Mouse (Mus musculus) megakaryocyte progenitor cell, adult 5-6 weeks (primary cell): ENCODE results near the gene Btg4. TPM values are rescaled to one million over a fixed set of nuclear protein-coding genes. Genes with fewer than 3 reads are reported as not detected.

Experiments
- ATAC-seq: replicated peaks from 2 replicates; pipeline ENCODE4 v1.8.0; 2016; ENCODE audit warnings: mild to moderate bottlenecking, moderate TSS enrichment, inconsistent platforms; ENCODE audit not compliant: poor library complexity
- total RNA-seq, 2 experiments: library from RNA; stranded (forward) in 1 of 2; stranded (reverse) in 1 of 2; fragments of 157-497, 149-512 nt in 1 of 2; fragments of 200-1000 nt in 1 of 2; gene quantifications; 2 replicates each; pipeline versions ENCODE4 v1.2.3 to v1.2.4; 2015 to 2017

Gene Btg4
- total RNA-seq (2015) (0.10 TPM in 1 of 2 replicates, not detected in the other), total RNA-seq (2017) (not detected in 2 replicates)

- ATAC-seq = no peak
These were observed at the start of gene Btg4 for GRCm38 (mm10) chr9:51060601-51061000. Gene Btg4, plus strand, starts transcription at chr9:51060901.

GRCm38 (mm10) chr9:51013644-51014043, 47.1 kb upstream of the Btg4 start:
- ATAC-seq = no peak

- ATAC-seq = 0 out of 2 replicates have a peak, but pooled peaks have one; percentile 42
These were observed 45.0 kb upstream of the Btg4 start for GRCm38 (mm10) chr9:51015732-51016131.

- 0 out of 2 replicates have a peak, but pooled peaks have one; percentile 17 for ATAC-seq
These were observed 41.0 kb upstream of the Btg4 start for GRCm38 (mm10) chr9:51019670-51020069.

GRCm38 (mm10) chr9:51020351-51020750, 40.4 kb upstream of the Btg4 start:
- ATAC-seq = peak; percentile 70

- ATAC-seq = peak; percentile 78
These were observed 39.4 kb upstream of the Btg4 start for GRCm38 (mm10) chr9:51021123-51021795.

GRCm38 (mm10) chr9:51026952-51027351, 33.7 kb upstream of the Btg4 start:
- no peak for ATAC-seq

GRCm38 (mm10) chr9:51030147-51030546, 30.6 kb upstream of the Btg4 start:
- peak; percentile 81 for ATAC-seq

DNA sequence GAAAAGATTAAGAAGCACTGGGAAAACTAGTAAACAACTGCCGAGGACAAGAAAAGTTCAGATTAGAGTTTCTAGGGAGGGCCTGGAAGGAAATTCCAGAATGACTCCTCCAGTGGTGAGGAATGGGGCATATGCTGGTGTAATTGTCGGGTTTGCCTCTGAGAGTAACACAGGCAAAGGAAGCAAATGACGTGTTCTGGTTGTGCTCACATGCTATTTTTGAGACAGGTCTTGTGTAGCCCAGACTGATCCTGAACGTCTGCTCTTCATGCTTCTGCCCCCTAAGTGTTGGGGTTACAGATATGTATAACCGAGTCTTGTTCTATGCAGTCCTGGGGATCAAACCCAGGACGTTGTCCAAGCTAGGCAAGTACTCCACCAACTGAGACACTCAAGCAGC, 29.1 kb upstream of the Btg4 start:
- ATAC-seq = no peak

DNA sequence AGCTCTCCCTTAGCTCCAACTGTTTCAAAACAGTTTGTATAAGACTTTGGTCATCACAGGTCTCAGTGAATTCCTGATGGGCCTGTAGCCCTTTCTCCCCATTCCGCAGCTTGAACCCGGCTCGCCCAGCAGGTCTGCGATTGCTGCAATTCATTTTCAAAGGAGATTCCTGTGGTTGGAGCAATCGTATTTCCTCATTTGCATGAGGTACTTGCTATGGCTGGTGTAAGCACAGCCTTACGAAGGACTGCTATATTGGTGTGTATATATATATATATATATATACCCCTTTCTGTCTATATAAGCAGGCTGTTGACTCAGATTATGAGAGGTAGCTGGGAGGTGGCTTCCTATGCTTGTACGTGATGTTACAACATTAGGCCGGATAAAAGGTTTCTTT, 28.4 kb upstream of the Btg4 start:
- peak; percentile 80 for ATAC-seq

DNA sequence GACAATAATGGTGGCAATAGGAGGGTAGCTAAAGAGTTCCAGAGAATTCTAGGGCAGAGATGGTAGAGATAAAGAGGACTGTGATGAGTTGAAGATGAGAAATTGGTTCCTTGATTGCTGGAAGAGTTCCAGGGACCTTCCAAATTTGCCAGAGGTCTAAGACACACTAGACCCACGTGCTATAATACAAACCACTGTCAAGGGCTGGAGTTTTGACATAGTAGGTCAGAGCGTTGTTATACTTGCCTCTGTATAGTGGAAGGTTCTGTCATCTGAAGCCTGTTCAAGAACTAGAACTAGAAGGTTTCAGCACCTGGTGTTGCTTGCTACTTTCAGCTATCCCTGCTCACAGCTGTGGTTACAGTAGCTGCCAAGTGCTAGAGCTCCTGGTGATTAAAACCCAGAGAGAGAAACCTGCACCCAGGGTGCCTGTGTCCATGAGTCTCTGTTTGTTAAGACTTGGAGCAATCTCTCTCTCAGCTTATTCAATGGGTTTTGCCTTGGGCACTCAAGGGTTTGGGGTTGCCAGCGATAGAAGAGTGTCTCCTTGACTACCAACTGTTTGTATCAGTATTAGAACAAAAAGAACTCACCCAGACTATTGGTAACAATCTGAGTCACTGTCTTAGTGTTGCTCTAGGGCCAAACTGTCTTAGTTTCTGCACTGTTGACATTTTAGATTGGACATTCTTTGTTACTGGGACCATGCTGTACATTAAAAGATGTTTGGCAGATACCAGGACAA, 27.7 kb upstream of the Btg4 start:
- ATAC-seq = no peak

DNA sequence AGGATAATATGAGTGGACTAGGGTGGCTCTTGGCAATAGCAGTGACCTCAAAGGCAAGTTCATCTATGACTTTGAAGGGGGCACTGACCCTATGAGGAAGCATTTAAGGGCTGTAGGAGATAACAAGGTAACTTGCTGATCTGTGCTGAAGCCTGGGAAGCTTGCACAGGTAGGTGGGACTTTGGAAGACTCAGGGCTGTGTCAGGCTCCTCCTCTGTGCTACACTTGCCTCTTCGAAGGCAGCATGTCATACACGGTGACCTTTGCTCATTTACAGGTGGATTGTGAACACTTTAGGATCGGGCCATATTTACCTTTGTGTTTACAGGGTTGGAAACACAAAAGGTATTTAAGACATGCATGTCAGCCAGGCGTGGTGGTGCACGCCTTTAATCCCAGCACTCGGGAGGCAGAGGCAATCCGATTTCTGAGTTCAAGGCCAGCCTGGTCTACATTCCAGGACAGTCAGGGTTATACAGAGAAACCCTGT, 19.2 kb upstream of the Btg4 start:
- no peak for ATAC-seq

DNA sequence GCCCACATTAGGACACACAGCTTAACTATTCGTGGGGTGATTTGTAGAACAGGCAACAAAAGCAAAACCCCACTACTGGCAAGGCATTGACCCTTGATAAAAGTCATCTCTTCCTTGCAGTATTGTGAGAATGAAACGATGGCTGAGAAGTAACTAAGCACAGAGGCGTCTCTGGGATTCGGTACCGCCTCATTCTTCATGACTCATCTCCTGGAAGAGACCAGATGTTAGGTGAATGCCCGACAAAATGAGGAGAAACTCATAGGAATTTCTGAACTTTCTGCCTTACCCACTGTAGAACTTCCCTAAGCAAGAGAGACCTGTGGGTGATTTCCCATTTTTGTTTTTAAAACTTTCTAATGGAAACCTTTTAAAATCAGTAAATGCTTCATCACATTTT, 18.6 kb upstream of the Btg4 start:
- ATAC-seq = no peak

- peak; percentile 90 for ATAC-seq
These were observed 8.5 kb upstream of the Btg4 start for GRCm38 (mm10) chr9:51052180-51052579.

DNA sequence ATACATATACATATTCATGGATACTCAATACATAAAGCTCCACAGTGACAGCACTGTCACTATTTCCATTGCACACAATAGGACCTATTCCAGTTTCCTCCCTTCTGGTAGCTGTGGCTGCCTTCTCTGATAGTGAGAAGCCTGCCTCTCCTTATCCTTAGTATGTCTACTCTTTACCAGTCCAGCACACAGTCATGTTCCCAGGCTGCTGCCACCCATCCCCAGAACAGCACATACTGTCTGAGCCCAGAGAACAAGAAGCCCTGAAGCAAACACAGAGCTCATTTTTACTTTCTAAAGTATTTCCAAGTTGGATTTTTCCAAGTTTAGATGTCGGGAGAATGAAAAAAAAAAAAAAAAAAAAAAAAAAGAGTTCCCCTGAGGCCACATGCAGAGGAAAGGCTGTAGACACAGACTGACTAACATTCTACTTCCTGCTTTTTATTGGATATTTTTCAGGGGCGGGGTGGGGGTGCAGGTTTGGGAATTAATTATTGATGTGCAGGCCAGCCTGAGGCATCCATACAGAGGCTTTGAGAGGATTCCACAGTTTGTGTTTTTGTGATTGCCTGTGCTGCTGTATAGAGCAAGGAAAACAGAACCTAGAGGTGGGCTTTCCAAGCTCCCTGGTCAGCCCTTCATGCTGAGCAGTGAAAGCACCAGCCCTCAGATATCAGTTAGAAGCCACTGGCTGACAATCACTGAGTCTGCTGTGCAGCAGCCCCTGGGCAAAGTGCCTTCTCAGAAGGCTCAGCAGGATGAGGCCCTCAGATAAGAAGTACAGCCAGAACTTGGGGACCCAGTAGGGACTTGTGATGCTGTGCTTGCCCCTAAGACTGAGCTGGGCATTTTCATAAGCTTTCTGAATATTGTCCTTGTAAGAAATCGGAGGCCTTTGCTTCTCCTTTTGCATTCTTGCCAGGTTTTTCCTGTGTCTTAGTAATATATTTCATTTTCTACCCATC, 4.1 kb upstream of the Btg4 start:
- ATAC-seq = peak; percentile 87

- no peak for ATAC-seq
These were observed 1.7 kb upstream of the Btg4 start for GRCm38 (mm10) chr9:51058951-51059521.

DNA sequence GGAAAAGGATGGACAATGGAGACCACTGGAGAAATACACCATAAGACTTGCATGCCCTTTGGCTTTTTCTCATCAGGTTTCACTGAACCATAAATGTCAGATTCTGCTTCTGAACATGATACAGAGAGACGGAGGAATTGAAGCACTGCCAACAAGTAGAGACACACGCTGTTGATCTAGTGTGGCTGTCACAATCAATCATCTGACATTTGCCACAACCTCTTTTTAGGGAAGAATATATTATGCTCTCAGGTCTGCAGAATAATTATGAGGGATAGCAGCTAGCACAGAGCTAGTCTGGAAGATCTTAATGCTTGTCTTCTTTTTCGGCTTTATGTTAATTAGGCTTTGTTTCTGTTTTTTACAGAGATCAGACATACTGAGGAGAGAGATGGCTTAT, 7.5 kb downstream of the Btg4 start:
- no peak for ATAC-seq

DNA sequence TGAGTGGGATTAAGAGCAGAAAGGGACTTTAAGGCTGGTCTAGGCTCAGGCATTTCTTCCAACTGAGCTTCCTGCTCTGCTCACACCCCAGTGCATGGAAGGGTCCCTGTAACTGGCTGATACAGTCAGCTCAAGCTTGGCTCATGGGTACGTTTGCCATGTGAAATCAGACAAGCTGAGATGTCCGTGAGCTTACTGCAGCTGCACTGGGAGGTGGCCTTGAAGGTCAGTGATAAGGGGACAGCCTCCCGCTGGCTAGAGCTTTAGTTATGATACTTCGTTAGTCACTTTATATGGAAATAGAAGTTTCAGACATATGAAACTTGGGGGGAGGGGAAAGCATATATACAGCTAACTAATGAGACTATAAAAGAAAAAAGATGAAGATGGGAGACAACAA, 10.1 kb downstream of the Btg4 start:
- ATAC-seq = no peak

GRCm38 (mm10) chr9:51075780-51076179, 15.1 kb downstream of the Btg4 start:
- ATAC-seq = peak; percentile 35

DNA sequence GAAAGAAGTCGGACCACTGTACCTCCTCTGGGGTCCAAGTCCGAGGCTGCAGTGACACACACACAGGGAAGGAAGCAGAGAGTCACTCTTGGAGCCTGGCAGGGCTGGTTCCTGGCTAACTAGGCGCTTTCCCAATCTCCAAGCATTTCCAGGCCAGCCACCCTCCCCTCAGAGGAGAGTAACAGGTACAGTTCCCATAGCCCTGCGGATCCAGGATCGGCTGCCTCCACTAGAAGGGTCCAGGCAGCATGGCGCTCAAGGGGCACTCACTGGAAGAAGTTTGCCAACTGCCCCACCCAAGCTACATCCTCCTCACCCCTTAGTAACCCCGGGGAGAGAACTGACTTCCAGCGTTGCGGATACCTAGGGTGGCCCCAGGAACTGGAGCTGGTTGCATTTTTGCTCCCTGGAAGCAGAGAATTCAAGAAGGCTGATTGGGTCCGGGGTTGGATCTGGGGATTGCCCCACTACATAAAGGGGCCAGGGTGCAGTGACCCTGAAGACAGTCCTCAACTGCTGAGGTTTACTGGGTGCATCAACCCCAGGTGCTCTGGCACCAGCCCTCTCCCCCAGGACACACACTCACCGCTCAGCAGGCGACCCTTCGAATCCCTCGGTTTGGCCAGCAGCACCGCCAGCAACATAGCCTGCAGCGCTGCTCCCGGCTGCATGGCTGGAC, 15.7 kb downstream of the Btg4 start:
- ATAC-seq = peak; percentile 21
